Mouse (Mus musculus) frontal cortex, postnatal 25 days (tissue): Measurements from ENCODE around the gene Zup1.
"Not testable (repeated sequence)": the region's sequence is repeated elsewhere in the genome, so short reads cannot be mapped to it uniquely, and the experiment has no call there.

Experiments
- DNase-seq, 2 experiments: peaks; one replicate each; pipeline ENCODE4 v3.0.0; 2022; ENCODE audit warnings: low spot score in 2 of 2

The Zup1 gene

DNA sequence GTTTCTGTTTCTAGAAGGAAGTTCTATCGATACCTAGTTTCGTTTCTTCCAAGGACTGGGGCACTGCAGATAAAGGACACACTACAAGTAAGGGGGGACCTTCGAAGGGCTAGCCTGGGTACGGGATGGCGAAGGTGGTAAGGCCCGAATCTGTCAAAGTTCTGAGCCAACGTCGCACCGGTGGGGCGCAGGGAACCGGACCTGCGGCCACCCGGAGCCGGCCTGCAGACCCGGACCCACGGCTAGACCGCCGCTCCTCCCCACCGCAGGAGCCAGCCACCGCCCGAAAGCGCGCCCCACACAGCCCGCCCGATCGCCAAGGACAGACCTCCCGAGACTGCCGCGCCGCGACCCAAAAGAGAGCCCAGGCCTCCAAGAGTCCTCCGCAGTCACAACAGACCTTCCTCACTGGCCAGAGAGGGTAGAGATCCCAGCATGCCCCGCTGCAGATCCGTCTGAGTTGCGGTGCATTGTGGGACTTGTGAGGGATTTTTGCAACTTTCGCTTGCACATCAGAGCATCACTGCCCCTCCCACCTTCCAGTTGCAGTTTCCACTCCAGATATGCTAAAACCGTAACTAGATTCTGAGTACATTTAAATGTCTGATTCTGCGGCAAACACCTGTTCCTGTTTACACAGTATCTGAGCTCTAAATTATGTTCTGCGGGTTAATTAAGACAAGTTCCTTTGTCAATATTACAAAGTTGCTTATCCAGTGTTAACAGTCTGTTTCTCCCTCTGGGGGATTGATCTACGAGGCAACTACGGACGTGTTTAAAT is at the start of gene Zup1:
Gene Zup1, minus strand, starts transcription at position 467 of the 781 bp plus-strand sequence.
- DNase-seq: peak; percentile 64 to 74

DNA sequence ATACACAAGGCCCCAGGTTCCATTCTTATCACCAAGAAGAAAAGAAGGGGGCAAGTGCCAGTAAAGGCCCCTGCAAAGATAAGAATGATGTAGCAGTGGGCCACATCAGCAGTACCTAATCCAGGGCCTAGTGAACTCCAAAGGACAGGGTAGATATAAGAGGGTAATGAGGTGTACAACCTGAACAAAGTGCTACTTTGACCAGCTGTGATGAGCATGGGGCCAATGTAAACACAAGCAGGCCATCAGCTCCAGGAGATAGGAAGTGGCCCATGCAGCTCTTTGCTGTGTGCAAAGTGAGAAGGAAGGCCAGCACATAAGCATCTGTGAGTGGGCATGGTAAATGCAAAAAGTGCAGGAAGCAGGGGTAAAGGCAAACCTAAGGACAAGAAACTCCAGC is 47.3 kb upstream of the Zup1 start:
- no peak for DNase-seq

DNA sequence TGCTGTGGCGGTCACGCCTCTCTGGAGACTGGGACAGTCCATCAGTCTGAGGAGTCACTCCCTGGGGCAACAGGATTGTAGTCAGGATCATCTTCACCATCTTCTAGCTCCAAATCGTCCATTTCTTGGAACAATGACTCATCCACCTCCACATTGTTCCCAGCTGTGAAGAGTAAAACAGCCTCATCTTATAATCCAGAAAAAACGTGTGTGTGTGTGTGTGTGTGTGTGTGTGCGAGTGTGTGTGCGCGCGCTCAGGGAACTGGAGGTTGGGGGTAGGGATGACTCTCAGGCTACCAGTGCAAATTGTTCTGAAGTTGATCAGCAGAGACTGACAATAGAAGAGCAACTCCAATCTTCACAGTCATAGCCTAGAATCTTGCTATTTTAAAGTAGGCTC is 45.6 kb upstream of the Zup1 start:
- DNase-seq: not testable (repeated sequence)

DNA sequence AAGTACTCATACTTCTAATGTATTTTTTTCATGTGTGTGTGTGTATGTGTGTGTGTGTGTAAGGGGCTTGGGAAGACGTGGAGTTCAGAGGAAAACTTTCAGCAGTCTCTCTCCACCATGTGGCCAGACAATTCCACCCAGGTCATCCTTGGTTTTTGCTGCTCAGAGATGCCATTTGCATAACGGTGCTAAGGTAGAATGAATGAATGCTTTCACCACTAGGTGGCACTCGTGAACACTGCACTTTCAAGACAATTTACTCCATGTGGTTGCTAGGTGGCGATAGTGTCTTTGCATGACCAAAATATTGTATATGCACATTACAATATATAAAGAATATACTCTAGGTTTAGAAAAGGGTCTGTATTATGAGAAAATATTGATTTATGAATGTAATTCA is 35.7 kb upstream of the Zup1 start:
- peak; percentile 11 to 27 for DNase-seq

DNA sequence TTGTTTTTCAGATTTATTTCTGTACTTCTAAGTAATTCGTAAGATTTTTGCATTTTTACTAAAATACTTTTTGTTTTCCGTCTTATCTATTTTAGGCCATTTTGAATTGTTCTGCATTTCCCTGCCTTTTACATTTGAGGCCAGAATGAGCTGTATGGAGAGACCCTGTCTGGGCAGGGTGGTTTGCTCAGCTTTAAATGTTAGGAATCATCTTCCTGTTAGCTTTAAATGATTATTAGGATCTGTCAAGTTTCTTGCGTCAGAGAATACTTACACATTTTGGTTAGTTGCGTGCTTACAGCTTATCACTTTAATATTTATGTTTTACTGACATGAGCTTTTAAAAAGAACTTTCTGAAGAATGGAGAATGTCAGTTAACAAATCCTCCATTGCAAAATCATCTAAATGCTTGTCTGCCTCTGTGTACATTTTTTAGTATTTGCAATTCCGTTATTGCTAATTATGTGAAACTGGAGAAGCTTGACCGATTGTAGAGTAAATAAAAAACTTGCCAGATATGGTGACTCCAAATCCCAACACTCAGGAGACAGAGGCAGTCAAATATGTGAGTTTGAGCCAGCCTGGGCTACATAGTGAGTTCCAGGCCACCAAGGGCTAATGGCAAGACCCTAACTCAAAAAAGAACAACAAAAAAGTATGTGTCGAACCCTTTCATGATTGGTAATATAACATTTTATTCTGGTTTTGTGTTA is 23.9 kb upstream of the Zup1 start:
- DNase-seq: no peak

DNA sequence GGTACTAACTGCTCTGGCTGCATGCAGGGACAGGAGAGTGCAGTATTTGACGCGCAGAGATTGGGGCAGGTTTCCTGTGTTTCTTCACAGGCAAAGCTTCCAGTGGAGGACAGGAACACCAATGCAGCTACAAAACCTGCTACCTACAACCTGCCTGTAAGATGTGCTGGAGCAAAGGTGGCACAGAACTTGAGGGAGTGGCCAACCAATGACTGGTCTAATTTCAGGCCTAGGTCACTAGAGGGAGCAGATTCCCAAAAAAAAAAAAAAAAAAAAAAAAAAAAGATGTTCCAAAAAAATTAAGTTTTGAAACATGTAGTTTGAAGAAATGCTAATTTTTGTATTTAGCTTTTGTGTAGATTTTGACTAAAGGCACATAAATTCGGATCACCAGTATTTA is 1.4 kb upstream of the Zup1 start:
- DNase-seq: no peak

DNA sequence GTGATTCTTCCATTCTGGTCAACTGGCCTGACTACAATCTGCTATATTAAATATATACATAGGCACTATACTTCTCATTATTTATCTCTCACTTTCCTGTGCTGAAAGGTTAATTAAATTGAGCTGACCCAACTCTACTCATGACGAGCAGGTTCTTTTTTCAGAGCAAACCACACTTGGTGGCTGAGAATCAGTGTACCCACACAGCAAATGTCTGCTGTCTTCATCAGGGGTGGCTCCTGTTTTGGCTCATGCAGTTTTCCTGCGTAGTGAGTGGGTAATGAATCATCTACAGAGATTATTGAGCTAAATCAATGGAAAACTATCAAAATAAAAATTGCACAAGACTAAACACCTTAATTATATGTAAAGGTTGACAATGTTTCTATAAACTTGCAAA is 4.7 kb downstream of the Zup1 start:
- DNase-seq: peak in 1 of 2 experiments; percentile 7

DNA sequence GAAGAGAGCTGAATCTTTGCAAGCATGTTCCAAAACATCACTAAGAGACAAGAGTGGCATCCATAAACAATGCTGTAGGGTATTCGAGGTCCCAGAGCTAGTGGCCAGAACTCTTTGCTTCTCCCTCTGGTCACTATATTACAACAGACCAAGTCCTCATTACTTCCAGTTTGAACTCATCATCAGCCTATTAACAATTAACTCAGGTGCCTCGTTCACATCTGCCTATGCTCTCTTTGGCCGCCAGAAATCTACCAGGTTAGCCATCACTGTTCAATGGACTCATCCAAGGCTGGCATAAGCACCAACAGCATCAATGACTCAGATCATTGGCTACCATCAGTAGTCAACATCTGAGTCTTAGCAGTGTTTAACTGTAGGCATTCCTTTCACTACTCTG is 5.7 kb downstream of the Zup1 start:
- no peak for DNase-seq

DNA sequence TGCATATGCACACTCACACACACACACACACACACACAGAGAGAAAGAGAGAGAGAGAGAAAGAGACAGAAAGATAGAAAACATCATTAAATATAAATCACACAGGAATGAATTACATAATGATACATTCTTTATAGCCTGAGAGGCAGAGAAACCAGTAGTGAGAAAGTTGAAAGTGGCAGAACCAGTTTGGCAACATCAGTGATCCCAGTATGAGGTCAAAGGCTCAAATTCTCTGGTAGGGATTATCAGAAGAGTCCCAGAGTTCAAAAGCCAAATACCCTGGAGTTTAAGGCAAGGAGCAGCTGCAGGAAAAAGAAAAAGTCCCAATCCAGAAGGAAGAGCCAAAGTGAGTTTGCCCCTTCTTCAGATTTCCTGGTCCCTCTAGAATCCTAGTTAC is 10.4 kb downstream of the Zup1 start:
- DNase-seq: no peak

DNA sequence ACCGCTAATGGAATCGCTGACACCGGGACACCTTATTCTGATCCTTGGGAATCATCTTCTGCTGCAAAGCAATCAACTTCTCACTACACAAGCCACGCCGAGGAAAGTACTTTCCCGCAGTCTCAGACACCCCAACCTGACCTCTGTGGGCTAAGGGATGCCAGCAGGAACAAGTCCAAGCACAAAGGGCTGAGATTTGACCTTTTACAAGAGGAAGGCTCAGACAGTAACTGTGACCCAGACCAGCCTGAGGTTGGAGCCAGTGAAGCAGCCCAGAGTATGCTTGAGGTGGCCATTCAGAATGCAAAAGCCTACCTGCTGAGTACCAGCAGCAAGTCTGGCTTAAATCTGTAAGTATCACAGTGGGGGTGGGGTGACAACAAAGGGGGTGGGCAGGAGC is 45.6 kb downstream of the Zup1 start:
- no peak for DNase-seq

DNA sequence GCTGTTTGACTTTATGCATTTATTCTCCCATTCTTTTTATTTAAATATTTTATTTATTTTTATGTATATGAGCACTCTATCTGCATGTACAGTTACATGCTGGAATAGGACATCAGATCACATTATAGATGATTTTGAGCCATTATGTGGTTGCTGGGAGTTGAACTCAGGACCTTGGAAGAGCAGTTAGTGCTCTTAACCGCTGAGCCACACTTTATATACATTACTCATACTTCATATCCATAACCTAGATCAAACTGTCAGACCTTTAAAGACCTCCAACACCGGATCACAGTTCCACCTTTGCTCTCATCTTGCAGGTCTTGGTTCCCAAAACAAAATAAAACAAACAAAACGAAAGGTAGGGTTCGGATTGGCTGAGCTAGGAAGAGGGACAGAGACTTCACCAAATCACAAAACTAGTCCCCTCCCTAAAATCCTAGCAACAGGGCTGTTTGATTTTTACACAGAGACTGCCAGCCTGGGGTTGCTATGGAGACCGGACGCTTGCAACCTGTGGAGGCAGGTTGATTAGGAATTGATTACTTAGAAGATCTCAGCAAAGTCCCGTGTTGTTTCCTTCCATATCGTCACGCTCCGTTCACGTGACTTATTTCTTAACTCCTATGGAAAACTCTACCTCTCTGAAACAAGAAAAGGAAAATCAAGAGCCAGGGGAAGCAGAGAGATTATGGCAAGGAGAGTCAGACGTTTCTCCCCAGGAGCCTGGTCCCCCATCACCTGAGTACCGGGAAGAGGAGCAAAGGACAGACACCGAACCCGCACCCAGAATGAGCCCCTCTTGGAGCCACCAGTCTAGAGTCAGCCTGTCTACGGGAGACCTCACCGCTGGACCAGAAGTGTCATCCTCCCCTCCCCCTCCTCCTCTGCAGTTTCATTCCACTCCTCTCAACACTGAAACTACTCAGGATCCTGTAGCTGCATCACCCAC is 46.3 kb downstream of the Zup1 start, which contains the start of gene Rsph4a:
Gene Rsph4a, plus strand, starts transcription at position 582 of the 952 bp plus-strand sequence.
- peak; percentile 32 to 43 for DNase-seq

DNA sequence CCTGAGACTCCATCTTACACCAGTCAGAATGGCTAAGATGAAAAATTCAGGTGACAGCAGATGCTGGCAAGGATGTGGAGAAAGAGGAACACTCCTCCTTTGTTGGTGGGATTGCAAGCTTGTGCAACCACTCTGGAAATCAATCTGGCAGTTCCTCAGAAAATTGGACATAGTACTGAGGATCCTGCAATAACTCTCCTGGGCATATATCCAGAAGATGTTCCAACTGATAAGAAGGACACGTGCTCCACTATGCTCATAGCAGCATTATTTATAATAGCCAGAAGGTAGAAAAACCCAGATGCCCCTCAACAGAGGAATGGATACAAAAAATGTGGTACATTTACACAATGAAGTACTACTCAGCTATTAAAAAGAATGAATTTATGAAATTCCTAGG is 49.5 kb downstream of the Zup1 start:
- DNase-seq: not testable (repeated sequence)

DNA sequence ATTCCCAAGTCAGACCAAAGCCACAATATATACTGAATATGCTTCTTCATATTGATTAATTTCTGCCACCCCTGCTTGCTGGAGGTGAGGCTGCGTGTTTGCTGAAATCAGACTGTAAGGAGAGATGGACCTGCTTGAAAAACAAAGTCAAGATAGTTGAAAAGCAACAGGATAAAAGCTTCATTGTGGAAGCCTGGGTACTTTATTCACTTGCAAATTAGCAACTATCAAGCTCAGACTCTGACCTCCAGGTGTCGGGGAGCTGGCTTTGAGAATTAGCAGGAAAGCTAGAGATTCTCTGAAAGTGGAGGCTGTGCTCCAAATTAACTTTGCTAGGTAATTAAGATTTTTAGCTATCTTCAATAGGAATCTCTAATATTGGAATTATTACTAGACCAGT is 68.7 kb downstream of the Zup1 start:
- not testable (repeated sequence) for DNase-seq

DNA sequence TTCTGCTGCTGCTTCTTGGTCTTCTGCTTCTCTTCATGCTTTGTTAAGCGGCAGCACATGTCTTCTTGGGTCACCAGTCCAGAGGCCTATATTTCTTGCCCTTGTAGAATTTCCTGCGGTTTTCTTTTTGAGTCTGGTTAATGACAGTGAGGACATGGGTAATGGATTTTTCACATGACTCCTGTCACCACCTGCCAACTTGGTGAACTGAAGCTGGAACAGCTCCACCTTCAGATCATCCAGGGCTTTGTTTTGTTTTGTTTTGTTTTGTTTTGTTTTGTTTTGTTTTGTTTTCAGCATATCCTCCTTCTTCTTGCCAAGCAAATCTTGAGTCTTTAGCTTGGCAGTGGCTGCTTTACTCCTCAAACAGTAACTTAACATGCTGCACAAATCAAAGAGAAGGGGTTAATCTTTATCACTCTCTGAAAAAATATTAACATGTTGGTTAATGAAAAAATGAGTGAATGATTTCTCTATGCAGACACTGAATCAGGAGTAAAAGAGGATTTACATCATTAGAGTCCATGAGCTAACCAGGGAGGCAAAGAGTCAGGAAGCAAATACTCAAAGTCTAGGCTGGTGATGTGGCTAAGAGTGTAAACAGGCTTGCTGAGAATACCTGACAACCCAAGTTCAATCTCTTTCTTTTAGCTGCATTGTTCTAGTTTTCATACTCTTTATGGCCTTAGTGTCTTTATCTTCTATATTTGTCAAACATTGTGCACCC is 78.2 kb downstream of the Zup1 start:
- DNase-seq: no peak

DNA sequence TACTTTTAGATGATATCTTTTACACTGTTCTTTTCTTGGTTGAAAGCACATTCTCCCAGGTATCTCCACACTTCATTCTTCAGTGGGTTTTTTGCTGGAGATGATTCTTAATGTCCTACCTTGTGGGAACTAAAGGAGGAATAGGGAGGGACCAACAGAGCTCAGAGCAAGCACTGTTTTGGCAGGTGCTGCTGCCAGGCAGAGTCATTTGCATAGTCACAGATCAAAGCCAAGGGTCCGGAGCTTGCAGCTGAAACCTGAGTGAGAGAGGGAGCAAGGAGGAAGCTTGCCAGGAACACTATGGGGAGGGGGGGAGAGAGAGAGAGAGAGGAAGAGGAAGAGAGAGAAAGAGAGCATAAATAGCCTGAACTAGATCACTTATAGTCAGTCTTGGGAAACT is 80.6 kb downstream of the Zup1 start:
- no peak for DNase-seq
